Mouse (Mus musculus) erythroid progenitor cell, adult 5-6 weeks (primary cell): ENCODE measurements around the gene Pbrm1. TPM values are rescaled to one million over a fixed set of nuclear protein-coding genes. Genes with fewer than 3 reads are reported as not detected.
A peak's percentile ranks its signal among the peaks of the same experiment; 100 is the strongest.

Experiments
- ATAC-seq: replicated peaks from 2 replicates; pipeline ENCODE4 v1.8.0; 2016; ENCODE audit warnings: moderate number of reproducible peaks, mild to moderate bottlenecking, moderate TSS enrichment, inconsistent platforms; ENCODE audit not compliant: poor library complexity, low FRiP score, severe bottlenecking
- total RNA-seq, 2 experiments: library from RNA; stranded (forward) in 1 of 2; stranded (reverse) in 1 of 2; fragments of 150-400 nt in 1 of 2; fragments of 186-747, 209-891 nt in 1 of 2; gene quantifications; 2 replicates each; pipeline versions ENCODE4 v1.2.3 to v1.2.4; 2015 to 2017; ENCODE audit warnings: low replicate concordance in 2 of 2

Pbrm1 gene
- total RNA-seq, 2 experiments from 2014 or later, result 137 to 163 TPM

DNA sequence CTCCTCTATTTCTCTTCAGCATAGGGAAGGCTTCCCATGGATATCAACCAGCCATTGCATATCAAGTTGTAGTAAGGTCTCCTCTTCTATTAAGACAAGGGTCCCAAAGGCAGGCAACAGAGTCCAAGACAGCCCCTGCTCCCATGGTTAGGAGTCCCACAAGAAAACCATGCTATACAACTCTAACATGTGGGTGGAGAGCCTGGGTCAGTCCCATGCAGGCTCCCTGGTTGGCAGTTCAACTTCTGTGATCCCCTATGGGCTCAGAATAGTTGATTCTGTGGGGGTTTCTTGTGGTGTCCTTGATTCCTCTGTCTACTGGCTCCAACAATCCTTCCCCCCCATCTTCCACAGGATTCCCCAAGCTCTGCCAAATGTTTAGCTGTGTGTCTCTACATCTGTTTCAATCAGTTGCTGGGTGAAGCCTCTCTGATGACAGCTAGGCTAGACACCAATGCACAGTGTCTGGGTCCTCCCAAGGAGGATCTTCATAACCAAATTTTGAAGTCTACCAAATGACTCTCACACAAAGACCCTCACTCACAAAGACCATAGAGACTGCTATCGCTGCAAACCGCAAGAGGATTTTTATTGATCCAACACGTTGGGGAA, 59.8 kb downstream of the Pbrm1 start:
- ATAC-seq, result no peak

DNA sequence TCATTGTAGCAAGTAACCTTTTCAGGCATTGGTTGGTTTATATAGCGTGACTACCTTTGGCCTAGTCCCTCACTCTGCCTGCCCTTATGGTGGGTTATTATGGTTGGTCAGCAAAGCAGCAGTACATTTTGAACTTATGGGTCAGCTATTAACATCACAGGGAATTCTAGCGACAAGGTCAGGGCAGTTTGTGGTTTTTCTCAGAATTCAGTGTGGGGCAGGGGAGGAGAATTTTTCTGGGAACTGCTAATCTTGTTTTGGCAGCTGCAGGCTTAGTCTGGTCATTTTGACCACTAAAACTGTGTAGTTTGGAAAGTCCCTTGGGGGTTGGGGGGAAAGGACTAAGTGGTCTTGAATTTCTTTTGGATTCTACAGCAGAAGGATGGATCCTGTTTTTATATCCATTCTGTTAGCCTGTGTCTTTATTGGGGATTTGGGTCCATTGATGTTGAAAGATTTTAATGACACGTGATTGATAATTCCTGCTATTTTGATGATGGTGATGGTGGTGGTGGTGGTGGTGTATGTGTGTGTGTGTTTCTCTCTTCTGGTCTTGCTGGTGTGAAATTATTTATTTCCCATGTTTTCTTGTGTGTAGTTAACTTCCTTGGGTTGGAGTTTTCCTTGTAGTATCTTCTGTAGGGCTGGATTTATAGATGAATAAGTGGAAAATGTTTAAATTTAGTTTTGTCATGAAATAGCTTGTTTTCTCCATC, 60.5 kb downstream of the Pbrm1 start:
- no peak for ATAC-seq

DNA sequence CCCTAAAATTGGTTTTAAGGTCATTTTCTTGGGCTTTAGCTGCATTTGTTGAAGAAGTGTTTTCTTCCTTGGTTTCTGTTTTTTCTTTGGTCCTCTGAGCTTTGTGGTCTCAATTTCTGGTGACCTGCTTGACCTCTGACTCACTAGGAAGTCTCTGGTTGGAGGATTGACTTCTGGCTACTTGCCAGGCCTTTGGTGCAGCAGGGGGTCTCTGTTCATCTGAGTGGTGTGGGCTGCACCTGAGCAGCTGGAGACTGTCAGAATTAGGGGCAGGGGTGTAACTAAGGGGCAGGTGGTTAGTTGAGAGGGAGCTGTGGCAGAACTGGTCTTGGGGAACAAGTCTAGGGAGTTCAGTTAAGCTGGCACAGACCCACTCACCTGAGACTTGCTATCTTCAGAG, 62.2 kb downstream of the Pbrm1 start:
- ATAC-seq, result no peak

DNA sequence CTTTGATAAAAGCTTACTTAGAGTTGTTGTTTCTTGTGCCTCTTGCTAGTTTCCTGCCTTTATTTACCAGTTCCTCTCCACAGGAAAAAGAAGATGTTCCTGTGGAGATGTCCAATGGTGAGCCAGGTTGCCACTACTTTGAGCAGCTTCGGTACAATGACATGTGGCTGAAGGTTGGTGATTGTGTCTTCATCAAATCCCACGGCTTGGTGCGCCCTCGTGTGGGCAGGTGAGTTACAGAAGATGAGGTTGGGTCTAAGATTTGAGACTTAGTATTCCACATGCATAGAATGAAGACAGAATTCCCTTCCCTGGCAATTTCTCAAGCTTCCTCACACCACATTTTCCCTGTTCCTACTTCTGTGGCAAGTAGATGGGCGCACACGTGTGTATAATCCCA, 68.5 kb downstream of the Pbrm1 start:
- ATAC-seq, result no peak

DNA sequence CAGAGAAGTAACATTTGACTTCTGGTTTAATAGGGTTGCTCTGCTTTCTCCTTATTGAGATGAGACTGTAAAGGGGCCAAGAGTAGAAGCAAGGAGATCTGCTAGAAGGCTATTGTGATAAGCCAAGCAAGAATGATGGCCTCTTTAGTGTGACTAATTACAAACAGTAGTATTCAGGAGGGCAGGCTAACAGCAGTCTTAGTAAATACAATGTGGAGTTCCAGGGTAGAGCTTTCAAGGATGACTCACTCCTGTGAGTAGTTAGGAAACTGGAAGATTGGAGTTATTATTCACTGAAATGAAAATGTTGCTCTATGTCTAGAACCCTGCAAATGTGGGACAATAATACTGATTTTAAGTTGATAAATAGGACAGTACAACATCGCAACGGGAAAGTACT, 69.6 kb downstream of the Pbrm1 start:
- ATAC-seq, result no peak

DNA sequence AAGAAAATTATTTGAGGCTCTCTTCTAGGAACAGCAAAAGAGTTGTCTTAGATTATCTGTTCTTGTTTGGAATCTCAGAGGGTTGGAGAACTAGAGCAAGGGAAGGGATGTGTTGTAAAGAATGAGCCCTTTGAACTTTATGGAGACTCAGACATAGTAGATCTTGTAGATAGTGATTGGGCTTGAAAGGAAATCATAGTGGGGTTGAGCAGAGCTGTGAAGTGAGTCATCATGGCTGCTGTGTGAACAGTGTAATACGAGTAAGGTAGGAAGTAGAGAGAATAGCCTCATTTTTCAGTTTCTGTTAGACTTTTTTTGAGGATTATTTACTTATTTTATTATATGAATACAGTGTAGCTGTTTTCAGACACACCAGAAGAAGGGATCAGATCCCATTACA, 71.0 kb downstream of the Pbrm1 start:
- no peak for ATAC-seq

DNA sequence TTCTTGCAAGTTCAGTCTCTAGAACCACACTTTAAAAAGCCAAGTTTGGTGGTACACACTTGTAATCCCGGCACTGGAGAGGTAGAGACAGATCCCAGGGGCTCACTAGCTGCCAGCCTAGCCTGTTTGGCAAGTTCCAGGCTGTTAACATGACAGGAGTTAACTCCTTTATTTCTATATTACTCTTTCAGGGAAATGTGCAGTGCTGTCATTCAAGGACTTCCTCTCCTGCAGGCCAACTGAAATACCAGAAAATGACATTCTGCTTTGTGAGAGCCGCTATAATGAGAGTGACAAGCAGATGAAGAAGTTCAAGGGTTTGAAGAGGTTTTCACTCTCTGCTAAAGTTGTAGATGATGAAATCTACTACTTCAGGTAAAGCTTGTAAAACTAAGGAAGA, 86.2 kb downstream of the Pbrm1 start:
- ATAC-seq, result no peak

DNA sequence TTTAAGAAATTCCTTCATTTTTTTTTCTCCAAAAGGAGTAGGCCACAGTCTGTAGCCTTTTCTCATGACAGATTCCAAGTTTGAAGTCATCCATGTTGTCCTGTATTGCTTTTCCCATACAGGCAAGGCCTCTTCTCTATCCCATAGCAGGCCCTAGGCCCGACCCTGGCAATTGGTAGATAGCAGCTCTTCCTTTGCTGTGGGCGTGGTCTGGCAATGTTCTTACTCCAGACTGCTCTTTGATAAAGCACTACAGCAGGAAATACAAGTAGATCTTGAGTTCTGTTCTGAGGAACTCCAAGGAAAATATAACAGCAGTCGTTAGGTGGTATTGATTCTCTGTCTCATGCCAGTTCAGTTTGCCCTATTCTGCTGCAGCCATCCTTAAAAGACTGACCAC, 91.7 kb downstream of the Pbrm1 start:
- ATAC-seq, result peak; percentile 94

DNA sequence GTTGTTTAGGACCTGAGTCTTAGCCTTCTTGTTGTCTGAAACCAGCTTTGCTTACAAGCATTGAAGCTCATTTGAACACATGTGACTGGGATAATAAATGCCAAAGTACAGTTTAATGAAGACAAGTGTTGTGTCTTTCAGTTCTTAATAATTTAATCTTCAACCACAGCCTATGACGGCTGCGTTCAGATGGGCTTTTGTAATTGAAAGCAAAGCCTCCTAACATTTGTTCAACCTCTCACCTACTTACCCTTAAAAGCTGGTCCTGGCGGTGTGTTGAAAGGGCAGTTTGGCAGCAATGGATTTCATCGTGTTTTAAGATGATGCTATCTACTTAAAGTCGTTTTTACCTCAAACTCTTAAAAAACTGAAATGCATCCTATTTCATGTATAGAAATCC, 93.2 kb downstream of the Pbrm1 start:
- ATAC-seq, result no peak

DNA sequence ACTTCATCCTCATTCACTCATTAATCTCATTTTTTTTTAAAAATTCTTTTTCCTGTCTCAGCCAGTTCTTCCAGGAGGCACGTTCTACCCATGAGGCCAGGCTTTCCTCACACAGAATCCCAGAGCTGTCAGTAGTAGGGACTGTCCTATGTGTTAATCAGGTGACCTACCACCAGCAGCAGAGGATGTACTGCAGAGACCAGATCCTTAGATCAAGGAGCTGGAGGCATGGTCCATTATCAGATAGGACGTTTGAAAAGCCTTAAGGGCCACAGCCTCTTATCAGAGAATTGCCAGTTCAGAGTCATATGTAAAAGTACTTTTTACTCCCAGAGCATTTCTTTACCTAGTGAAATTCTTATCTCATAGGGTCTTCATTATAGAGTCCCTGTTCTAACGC, 95.1 kb downstream of the Pbrm1 start:
- no peak for ATAC-seq

DNA sequence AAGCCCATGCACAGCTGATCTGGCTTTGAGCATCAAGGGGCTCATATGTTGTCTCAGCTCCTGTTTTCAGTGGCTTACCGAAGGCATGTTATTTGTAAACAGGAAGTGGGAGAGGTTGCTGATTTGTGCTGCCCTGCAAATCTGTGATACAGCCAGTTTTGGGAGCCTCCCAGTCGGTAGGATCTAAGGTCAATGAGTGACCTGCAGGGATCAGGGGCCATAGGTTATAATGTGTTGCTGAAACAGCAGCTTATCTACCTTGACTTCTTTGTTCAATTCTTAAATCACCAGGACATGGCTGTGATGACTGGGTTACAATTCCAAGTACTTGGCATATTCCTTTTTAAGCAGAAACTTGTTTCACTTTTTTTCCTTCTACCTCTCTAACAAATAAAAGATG, 96.6 kb downstream of the Pbrm1 start:
- no peak for ATAC-seq

DNA sequence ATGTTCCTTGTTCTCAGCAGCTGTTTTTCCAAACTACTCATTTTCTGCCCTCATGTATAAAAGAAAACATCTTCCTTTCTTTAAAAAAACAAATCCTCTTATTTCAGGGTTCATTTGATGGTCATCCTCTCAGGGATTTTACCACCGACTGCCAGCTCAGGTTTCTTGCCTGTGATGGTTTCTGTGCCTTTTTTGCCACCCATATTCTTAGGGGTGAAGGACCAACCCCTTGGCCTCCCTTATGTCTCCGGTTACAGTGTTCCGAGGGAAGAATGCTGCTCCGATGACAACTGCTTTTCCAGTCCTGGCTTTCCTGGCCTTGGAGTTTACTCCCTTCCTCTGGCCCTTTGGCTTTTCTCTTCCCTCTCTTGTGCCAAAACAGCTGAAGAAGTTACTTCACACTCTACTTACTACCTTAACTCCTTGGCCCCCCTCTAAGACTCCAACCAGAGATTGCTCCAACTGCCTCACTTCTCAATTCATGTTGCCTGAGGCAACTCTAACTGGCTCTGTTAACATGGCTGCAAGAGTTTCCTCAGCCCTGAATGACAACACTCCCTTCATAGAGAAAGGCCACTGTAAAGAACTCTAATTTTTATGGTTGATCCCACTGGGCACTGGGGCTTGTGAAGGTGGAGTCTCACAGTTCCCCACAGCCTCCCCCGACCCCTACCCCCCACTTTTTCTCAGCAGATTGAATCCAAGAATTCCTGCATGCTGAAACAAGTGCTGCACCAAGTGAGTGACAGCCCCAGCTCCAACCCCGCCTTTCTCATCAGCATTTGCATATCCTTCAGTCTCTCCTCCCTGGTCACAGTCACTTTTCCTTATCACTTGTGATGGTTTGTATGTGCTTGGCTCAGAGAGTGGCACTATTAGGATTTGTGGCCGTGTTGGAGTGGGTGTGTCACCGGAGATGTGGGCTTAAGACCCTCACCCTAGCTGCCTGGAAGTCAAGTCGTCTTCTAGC, 106.5 kb downstream of the Pbrm1 start:
- no peak for ATAC-seq

DNA sequence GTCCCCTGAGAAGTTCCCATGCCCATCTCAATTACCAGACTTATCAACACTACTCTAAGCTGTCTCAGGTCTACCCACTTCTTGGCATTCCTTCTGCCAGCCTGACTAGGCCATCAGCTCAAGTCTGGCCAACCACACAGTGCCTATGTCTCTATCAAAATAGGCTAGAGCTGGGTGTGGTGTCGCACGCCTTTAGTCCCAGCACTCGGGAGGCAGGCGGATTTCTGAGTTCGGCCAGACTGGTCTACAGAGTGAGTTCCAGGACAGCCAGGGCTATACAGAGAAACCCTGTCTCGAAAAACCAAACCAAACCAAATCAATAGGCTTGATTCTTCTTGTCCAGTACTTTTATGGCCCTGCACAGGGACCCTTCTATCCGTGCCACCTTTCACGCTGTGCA, 107.9 kb downstream of the Pbrm1 start:
- no peak for ATAC-seq

DNA sequence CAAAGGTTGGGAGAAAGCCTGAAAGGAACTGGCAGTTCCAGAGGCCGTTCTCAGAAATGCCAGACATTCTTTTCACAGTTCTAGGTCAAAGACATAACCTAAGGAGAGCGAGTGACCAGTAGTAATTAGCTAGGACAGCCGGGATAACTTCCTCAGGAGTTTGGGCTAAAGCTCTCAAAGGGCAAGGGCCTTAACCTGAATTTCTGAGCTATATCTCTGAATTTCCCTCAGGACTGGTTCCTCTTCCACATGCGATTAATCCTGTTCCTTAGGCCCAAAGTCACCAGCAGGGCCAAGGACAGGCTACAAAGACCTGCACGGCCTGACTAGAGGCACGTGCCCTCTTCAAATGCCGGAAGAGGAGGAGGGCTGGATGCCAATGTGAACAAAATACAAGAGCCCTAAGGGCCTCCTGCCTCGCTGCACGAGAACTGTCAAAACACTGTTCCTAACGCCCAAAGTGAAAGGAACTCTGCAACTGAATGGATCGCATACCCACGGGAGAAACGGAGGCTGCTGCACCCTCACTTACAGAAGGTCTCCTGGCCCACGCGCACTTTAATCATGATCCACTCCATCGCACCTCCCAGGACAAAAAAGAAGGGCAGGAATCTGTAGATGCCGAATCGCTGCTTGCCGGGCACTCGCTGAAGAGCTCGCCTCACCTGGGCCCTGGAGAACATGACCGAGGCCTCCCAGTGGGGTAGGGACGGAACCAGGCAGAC, 109.3 kb downstream of the Pbrm1 start:
- ATAC-seq, result peak; percentile 44

DNA sequence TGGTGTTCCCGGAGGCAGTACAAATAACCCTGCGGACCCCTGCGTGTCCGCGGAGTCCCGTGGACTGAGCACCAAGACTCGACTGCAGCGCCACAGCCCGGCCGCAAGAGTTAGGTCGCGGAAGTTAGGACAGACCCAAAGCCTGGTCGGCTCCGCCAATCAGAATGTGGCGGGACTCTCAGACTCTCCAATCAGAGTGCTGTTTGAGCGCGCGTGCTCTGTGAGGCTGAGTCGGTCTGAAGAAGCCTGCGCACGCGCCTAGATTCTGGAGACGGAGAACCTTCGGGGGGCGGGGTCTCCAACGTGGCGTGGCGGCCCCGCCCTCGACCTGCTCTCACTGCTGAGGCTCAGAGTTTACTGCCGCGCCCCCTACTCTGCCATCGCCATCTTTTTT, 109.9 kb downstream of the Pbrm1 start, which contains the start of gene Smim4:
Smim4 (minus strand) TSS at position 131 of the 394 bp plus-strand sequence.
- peak; percentile 88 for ATAC-seq

DNA sequence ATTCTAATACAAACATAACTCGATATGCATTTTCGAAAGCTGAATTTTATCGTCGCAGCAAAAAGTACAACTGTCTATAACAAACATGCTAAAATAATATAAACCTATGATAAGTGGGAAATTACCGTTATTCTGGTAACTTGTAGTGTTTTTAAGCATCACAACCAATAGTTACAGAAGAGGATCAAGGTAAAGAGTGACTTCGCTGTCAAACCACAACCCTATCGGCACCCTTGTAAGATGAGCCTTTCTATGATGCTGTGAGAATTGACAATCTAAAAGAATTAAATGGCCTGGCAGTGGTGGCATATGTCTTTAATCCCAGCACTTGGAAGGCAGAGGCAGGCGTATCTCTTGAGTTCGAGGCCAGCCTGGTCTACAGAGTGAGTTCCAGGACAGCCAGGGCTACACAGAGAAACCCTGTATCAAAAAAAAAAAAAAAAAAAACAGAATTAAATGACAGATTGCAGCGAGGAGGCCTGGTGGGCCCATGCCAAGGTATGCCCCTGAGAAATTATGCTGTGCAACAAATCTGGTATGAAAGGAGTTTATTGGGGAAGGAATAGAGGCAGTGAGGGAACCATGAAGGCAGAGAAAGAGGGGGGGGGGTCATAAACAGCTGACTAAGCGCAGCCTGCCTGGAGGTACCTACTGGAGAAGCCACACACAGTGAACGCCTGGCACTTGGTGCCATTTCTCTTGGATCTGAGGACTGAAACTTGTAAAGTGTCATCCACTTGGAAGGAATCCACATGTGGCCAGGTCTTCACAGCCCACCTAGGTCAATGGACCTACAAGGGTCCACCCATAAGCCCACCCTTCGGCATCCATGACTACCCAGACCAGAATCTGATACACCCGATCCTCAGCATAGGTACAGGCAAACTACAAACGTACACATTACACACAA, 110.6 kb downstream of the Pbrm1 start:
- ATAC-seq, result no peak

DNA sequence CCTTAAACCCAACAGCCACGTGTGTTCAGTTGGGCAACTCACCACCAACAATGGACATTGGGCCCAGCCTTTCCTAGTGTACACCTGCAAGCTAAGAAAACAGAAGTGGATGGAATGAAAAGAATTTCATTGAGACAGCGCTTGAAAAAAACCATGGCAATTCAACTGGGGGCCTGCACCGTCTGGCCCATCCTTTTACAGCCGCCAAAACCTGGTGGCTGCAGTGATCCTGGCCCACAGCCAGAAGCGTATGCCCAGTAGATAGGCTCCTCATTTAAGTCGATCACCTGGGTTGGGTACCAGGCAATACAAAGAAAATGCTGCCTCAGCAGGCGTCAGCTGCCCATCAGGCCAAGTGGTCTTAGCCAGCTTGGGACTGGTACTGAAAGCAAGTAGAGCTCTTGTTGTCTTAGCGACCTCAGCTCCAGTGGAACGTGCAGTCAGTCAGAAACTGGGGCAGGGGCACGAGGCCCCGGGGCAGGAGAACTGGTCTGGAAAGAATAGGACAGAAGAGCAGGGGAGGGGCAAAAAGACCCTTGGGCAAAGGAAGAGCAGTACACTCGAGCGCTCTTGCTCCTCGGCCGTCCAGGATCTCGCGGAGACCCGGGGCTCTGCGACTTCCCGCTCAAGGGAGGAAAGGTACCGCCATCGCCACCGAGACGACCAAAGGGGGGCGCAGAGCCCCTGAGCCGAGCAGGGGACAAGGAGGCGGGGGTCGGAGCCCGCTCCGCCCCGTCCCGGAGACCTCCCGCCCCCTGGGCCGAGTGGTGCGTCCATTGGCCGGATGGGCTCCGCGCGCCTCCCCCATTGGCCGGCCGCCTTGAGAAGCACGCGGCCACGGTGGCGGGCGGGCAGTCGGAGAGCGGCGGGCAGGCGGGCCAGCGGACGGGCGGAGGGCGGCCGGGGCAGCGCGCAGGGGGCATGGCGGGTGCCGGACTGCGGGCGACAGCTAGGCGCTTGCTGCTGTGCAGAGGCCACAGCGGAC, 111.6 kb downstream of the Pbrm1 start, which contains the start of gene Nt5dc2:
Nt5dc2 (plus strand) TSS at position 818 of the 985 bp plus-strand sequence.
- ATAC-seq, result peak; percentile 67
